Mouse (Mus musculus): ENCODE measurements around the gene Gm21860.
"Not testable (repeated sequence)": the region's sequence is repeated elsewhere in the genome, so short reads cannot be mapped to it uniquely, and the experiment has no call there.

- not testable (repeated sequence) for TF ChIP-seq POLR2A (IDR thresholded peaks at IDR 0.05; ENCODE audit: borderline replicate concordance, extremely low read depth, low read depth, low read length); CTCF (IDR thresholded peaks at IDR 0.05; ENCODE audit: insufficient read depth, low read length)
Observed at GRCm38 (mm10) chrY:90718021-90718420, 36.6 kb downstream of the Gm21860 start.

Measured in lung, adult 2 months (tissue).